Mouse (Mus musculus): ENCODE measurements around the gene Znrd1as. TPM values are rescaled to one million over a fixed set of nuclear protein-coding genes. Genes with fewer than 3 reads are reported as not detected.

Znrd1as gene
- 10 to 100 TPM; 13.3 to 13.5 TPM for total RNA-seq (2021)

GRCm38 (mm10) chr17:36957999-36958743 is at the start of gene Znrd1as, which contains the start of gene Znrd1:
TSS of gene Znrd1as (plus strand) at chr17:36958592.
TSS of gene Znrd1 (minus strand) at chr17:36958559.
- intact Hi-C loops (cut with DNase I) = loop anchor here (2.0 to 5.0 kb wide), 3 partner anchors 43 to 121 kb away; partner anchors contain the start of genes Gabbr1 and Trim26
- DNase-seq = peak; percentile 90 to 95

GRCm38 (mm10) chr17:36909802-36910201 is 48.6 kb upstream of the Znrd1as start:
- intact Hi-C loops (cut with DNase I) = no loop called here

GRCm38 (mm10) chr17:36912031-36912430 is 46.4 kb upstream of the Znrd1as start:
- DNase-seq = no peak
- intact Hi-C loops (cut with DNase I) = no loop called here

More at GRCm38 (mm10) chr17:36909802-36910201, 48.6 kb upstream of the Znrd1as start:
- no peak for DNase-seq

GRCm38 (mm10) chr17:36914108-36914507 is 44.3 kb upstream of the Znrd1as start:
- intact Hi-C loops (cut with DNase I) = loop anchor here (2.0 kb wide), 3 partner anchors 29 to 133 kb away; partner anchors contain the start of genes Rnf39, Znrd1 and Znrd1as
- DNase-seq = peak; percentile 72 to 82

GRCm38 (mm10) chr17:36915076-36915475 is 43.3 kb upstream of the Znrd1as start:
- intact Hi-C loops (cut with DNase I) = loop anchor here (1.0 to 2.0 kb wide), 4 partner anchors 28 to 132 kb away; partner anchors contain the start of genes Rnf39, Znrd1 and Znrd1as
- peak; percentile 57 to 76 for DNase-seq

GRCm38 (mm10) chr17:36920239-36920638 is 38.2 kb upstream of the Znrd1as start:
- no peak for DNase-seq
- intact Hi-C loops (cut with DNase I) = no loop called here

GRCm38 (mm10) chr17:36922715-36923114 is 35.7 kb upstream of the Znrd1as start:
- intact Hi-C loops (cut with DNase I) = no loop called here
- DNase-seq = no peak

- intact Hi-C loops (cut with DNase I) = no loop called here
- DNase-seq = no peak
Measured at GRCm38 (mm10) chr17:36923491-36923890, 34.9 kb upstream of the Znrd1as start.

- DNase-seq = no peak
- intact Hi-C loops (cut with DNase I) = no loop called here
Measured at GRCm38 (mm10) chr17:36927496-36928120, 30.8 kb upstream of the Znrd1as start.

- DNase-seq = no peak
- intact Hi-C loops (cut with DNase I) = no loop called here
Measured at GRCm38 (mm10) chr17:36929236-36929932, 29.0 kb upstream of the Znrd1as start.

GRCm38 (mm10) chr17:36930233-36930632 is 28.2 kb upstream of the Znrd1as start:
- intact Hi-C loops (cut with DNase I) = no loop called here
- no peak for DNase-seq

GRCm38 (mm10) chr17:36931130-36931529 is 27.3 kb upstream of the Znrd1as start:
- intact Hi-C loops (cut with DNase I) = no loop called here
- no peak for DNase-seq

- DNase-seq = peak; percentile 46 to 60
- intact Hi-C loops (cut with DNase I) = loop anchor here (2.0 kb wide), 1 partner anchor 15 kb away; no protein-coding TSS in a partner anchor
Measured at GRCm38 (mm10) chr17:36931806-36932205, 26.6 kb upstream of the Znrd1as start.

GRCm38 (mm10) chr17:36938056-36938455 is 20.3 kb upstream of the Znrd1as start:
- intact Hi-C loops (cut with DNase I) = no loop called here
- DNase-seq = no peak

- intact Hi-C loops (cut with DNase I) = loop anchor here (2.0 to 10.0 kb wide), 2 partner anchors 28 to 668 kb away; partner anchors contain the start of gene Trim39
- peak; percentile 57 to 67 for DNase-seq
Measured at GRCm38 (mm10) chr17:36942391-36942790, 16.0 kb upstream of the Znrd1as start.

- DNase-seq = peak in 1 of 2 experiments; percentile 27
- intact Hi-C loops (cut with DNase I) = loop anchor here (2.0 to 10.0 kb wide), 2 partner anchors 28 to 668 kb away; partner anchors contain the start of gene Trim39
Measured at GRCm38 (mm10) chr17:36942791-36943471, 15.5 kb upstream of the Znrd1as start, which contains the start of gene Rnf39. TSS of gene Rnf39 (plus strand) at chr17:36942918.

- intact Hi-C loops (cut with DNase I) = loop anchor here (2.0 to 10.0 kb wide), 2 partner anchors 29 to 669 kb away; partner anchors contain the start of gene Trim39
Measured at GRCm38 (mm10) chr17:36943691-36944090, 14.7 kb upstream of the Znrd1as start.

GRCm38 (mm10) chr17:36944121-36944775 is 14.1 kb upstream of the Znrd1as start:
- DNase-seq = no peak
- intact Hi-C loops (cut with DNase I) = loop anchor here (10.0 kb wide), 1 partner anchor 669 kb away; the partner anchor contains the start of gene Trim39

More at GRCm38 (mm10) chr17:36943691-36944090, 14.7 kb upstream of the Znrd1as start:
- DNase-seq = no peak

Data from heart, postnatal 36 days (tissue).